Mouse (Mus musculus): ENCODE results near the gene Stk19. TPM values are rescaled to one million over a fixed set of nuclear protein-coding genes. Genes with fewer than 3 reads are reported as not detected.
A peak's percentile ranks its signal among the peaks of the same experiment; 100 is the strongest.

The Stk19 gene
- polyA plus RNA-seq, 1 experiment from 2014 or later: 31.2 TPM

- H3K27me3 ChIP-seq (ENCODE audit: control insufficient read depth, insufficient read depth, low read depth, low read length): no peaks in the 10 kb centered on the region
- H3K36me3 ChIP-seq (ENCODE audit: control insufficient read depth, insufficient read depth, low read length): peaks cover 27% of the 10 kb centered on the region
- WGBS: under 1% methylated on average over 61 of the region's 65 CpGs
- peak within 1 kb of the TSS; percentile 15; the same call in 1 of the 2 replicates for H3K27ac ChIP-seq (ENCODE audit: low read length)
- no peaks in the 10 kb centered on the region for H3K9me3 ChIP-seq (ENCODE audit: control insufficient read depth, low read length)
- peak within 1 kb of the TSS; percentile 87 for H3K4me2 ChIP-seq (ENCODE audit: low read depth, low read length)
- peaks cover 13% of the 10 kb centered on the region for H3K4me1 ChIP-seq (replicated peaks; ENCODE audit: control insufficient read depth, insufficient read depth, low read length)
- H3K9ac ChIP-seq (ENCODE audit: low read length): peak within 1 kb of the TSS; percentile 89
- peak; percentile 99 for ATAC-seq (ENCODE audit: low read depth)
- H3K4me3 ChIP-seq (ENCODE audit: low read length): peak within 1 kb of the TSS; percentile 82
Measured at GRCm38 (mm10) chr17:34849722-34850516, 13.2 kb upstream of the Stk19 start, which contains the start of the genes Skiv2l and Nelfe. Gene Skiv2l (minus strand): TSS chr17:34850210. Gene Nelfe (plus strand): TSS chr17:34850391.

- Histone ChIP-seq H3K4me3 (ENCODE audit: low read length) (no peak overlapping the region), H3K9ac (ENCODE audit: low read length) (no peak overlapping the region), H3K36me3 (ENCODE audit: control insufficient read depth, insufficient read depth, low read length) (peaks cover 25% of the 10 kb centered on the region), H3K27ac (ENCODE audit: low read length) (no peak overlapping the region), H3K27me3 (ENCODE audit: control insufficient read depth, insufficient read depth, low read depth, low read length) (no peaks in the 10 kb centered on the region), H3K4me2 (ENCODE audit: low read depth, low read length) (no peak overlapping the region), H3K9me3 (ENCODE audit: control insufficient read depth, low read length) (no peaks in the 10 kb centered on the region), H3K4me1 (replicated peaks; ENCODE audit: control insufficient read depth, insufficient read depth, low read length) (peaks cover 13% of the 10 kb centered on the region)
- 89% methylated on average over 7 of the region's 7 CpGs for WGBS
- ATAC-seq (ENCODE audit: low read depth): no peak
Measured at GRCm38 (mm10) chr17:34847615-34848014, 10.9 kb upstream of the Stk19 start.

GRCm38 (mm10) chr17:34847192-34847591, 10.4 kb upstream of the Stk19 start:
- H3K27me3 ChIP-seq (ENCODE audit: control insufficient read depth, insufficient read depth, low read depth, low read length): no peaks in the 10 kb centered on the region
- H3K9ac ChIP-seq (ENCODE audit: low read length): no peak overlapping the region
- ATAC-seq (ENCODE audit: low read depth): no peak
- H3K9me3 ChIP-seq (ENCODE audit: control insufficient read depth, low read length): no peaks in the 10 kb centered on the region
- H3K4me1 ChIP-seq (replicated peaks; ENCODE audit: control insufficient read depth, insufficient read depth, low read length): peaks cover 13% of the 10 kb centered on the region
- no peak overlapping the region for H3K4me2 ChIP-seq (ENCODE audit: low read depth, low read length)
- H3K4me3 ChIP-seq (ENCODE audit: low read length): no peak overlapping the region
- H3K36me3 ChIP-seq (ENCODE audit: control insufficient read depth, insufficient read depth, low read length): peaks cover 25% of the 10 kb centered on the region
- WGBS: 79% methylated on average over 6 of the region's 6 CpGs
- H3K27ac ChIP-seq (ENCODE audit: low read length): no peak overlapping the region

GRCm38 (mm10) chr17:34844884-34845283, 8.1 kb upstream of the Stk19 start:
- Histone ChIP-seq H3K4me1 (replicated peaks; ENCODE audit: control insufficient read depth, insufficient read depth, low read length) (peaks cover 5% of the 10 kb centered on the region), H3K36me3 (ENCODE audit: control insufficient read depth, insufficient read depth, low read length) (peaks cover 34% of the 10 kb centered on the region), H3K4me2 (ENCODE audit: low read depth, low read length) (no peak overlapping the region), H3K27me3 (ENCODE audit: control insufficient read depth, insufficient read depth, low read depth, low read length) (no peaks in the 10 kb centered on the region), H3K9me3 (ENCODE audit: control insufficient read depth, low read length) (no peaks in the 10 kb centered on the region), H3K4me3 (ENCODE audit: low read length) (no peak overlapping the region), H3K27ac (ENCODE audit: low read length) (no peak overlapping the region), H3K9ac (ENCODE audit: low read length) (no peak overlapping the region)
- no peak for ATAC-seq (ENCODE audit: low read depth)
- WGBS: 94% methylated on average over 13 of the region's 13 CpGs

GRCm38 (mm10) chr17:34840736-34841307, 4.1 kb upstream of the Stk19 start:
- no peak overlapping the region for H3K4me3 ChIP-seq (ENCODE audit: low read length)
- H3K4me2 ChIP-seq (ENCODE audit: low read depth, low read length): no peak overlapping the region
- H3K4me1 ChIP-seq (replicated peaks; ENCODE audit: control insufficient read depth, insufficient read depth, low read length): peaks cover 13% of the 10 kb centered on the region
- ATAC-seq (ENCODE audit: low read depth): no peak
- H3K9ac ChIP-seq (ENCODE audit: low read length): no peak overlapping the region
- no peaks in the 10 kb centered on the region for H3K27me3 ChIP-seq (ENCODE audit: control insufficient read depth, insufficient read depth, low read depth, low read length)
- H3K9me3 ChIP-seq (ENCODE audit: control insufficient read depth, low read length): no peaks in the 10 kb centered on the region
- peaks cover 35% of the 10 kb centered on the region for H3K36me3 ChIP-seq (ENCODE audit: control insufficient read depth, insufficient read depth, low read length)
- no peak overlapping the region for H3K27ac ChIP-seq (ENCODE audit: low read length)
- 81% methylated on average over 6 of the region's 6 CpGs for WGBS

GRCm38 (mm10) chr17:34838785-34839184, 2.0 kb upstream of the Stk19 start:
- ATAC-seq (ENCODE audit: low read depth): no peak
- Histone ChIP-seq H3K36me3 (ENCODE audit: control insufficient read depth, insufficient read depth, low read length) (peaks cover 29% of the 10 kb centered on the region), H3K9me3 (ENCODE audit: control insufficient read depth, low read length) (no peaks in the 10 kb centered on the region), H3K4me3 (ENCODE audit: low read length) (no peak overlapping the region), H3K4me2 (ENCODE audit: low read depth, low read length) (no peak overlapping the region), H3K9ac (ENCODE audit: low read length) (no peak overlapping the region), H3K27me3 (ENCODE audit: control insufficient read depth, insufficient read depth, low read depth, low read length) (no peaks in the 10 kb centered on the region), H3K4me1 (replicated peaks; ENCODE audit: control insufficient read depth, insufficient read depth, low read length) (peaks cover 15% of the 10 kb centered on the region), H3K27ac (ENCODE audit: low read length) (no peak overlapping the region)
- 85% methylated on average over 7 of the region's 7 CpGs for WGBS

- Histone ChIP-seq H3K36me3 (ENCODE audit: control insufficient read depth, insufficient read depth, low read length) (peaks cover 22% of the 10 kb centered on the region), H3K4me3 (ENCODE audit: low read length) (peak overlapping the region; percentile 82), H3K9ac (ENCODE audit: low read length) (peak overlapping the region; percentile 81), H3K27me3 (ENCODE audit: control insufficient read depth, insufficient read depth, low read depth, low read length) (no peaks in the 10 kb centered on the region), H3K27ac (ENCODE audit: low read length) (peak overlapping the region; percentile 70; the same call in 1 of the 2 replicates), H3K9me3 (ENCODE audit: control insufficient read depth, low read length) (no peaks in the 10 kb centered on the region), H3K4me2 (ENCODE audit: low read depth, low read length) (peak overlapping the region; percentile 92), H3K4me1 (replicated peaks; ENCODE audit: control insufficient read depth, insufficient read depth, low read length) (peaks cover 15% of the 10 kb centered on the region)
- peak; percentile 28; the same call in 1 of the 2 replicates for ATAC-seq (ENCODE audit: low read depth)
- 33% methylated on average over 43 of the region's 43 CpGs for WGBS
Measured at GRCm38 (mm10) chr17:34837464-34838324, 949 bp upstream of the Stk19 start.

GRCm38 (mm10) chr17:34836155-34836855, 440 bp downstream of the Stk19 start:
- no peaks in the 10 kb centered on the region for H3K9me3 ChIP-seq (ENCODE audit: control insufficient read depth, low read length)
- peaks cover 15% of the 10 kb centered on the region for H3K4me1 ChIP-seq (replicated peaks; ENCODE audit: control insufficient read depth, insufficient read depth, low read length)
- peak; percentile 82 for ATAC-seq (ENCODE audit: low read depth)
- peak overlapping the region; percentile 76 for H3K9ac ChIP-seq (ENCODE audit: low read length)
- H3K27ac ChIP-seq (ENCODE audit: low read length): peak overlapping the region; percentile 60
- peaks cover 24% of the 10 kb centered on the region for H3K36me3 ChIP-seq (ENCODE audit: control insufficient read depth, insufficient read depth, low read length)
- 4% methylated on average over 48 of the region's 48 CpGs for WGBS
- H3K4me3 ChIP-seq (ENCODE audit: low read length): peak overlapping the region; percentile 82
- H3K27me3 ChIP-seq (ENCODE audit: control insufficient read depth, insufficient read depth, low read depth, low read length): no peaks in the 10 kb centered on the region
- peak overlapping the region; percentile 96 for H3K4me2 ChIP-seq (ENCODE audit: low read depth, low read length)

Measured in lung, embryonic 16.5 days (tissue).